Mouse (Mus musculus): Measurements from ENCODE around the gene Ercc2. TPM values are rescaled to one million over a fixed set of nuclear protein-coding genes. Genes with fewer than 3 reads are reported as not detected.

Ercc2 gene
- polyA plus RNA-seq, 1 experiment from 2014 or later, result 11.8 TPM

- Histone ChIP-seq H3K4me3 (peak overlapping the region; percentile 40), H3K27ac (replicated peaks) (peak overlapping the region; percentile 91), H3K27me3 (replicated peaks) (peaks cover 21% of the 10 kb centered on the region; the same call in 1 of the 2 replicates), H3K4me1 (peaks cover 31% of the 10 kb centered on the region), H3K9ac (peak overlapping the region; percentile 71), H3K36me3 (no peaks in the 10 kb centered on the region), H3K4me2 (peak overlapping the region; percentile 61), H3K9me3 (peaks cover 8% of the 10 kb centered on the region; the same call in 1 of the 2 replicates)
- 53% methylated on average over 11 of the region's 11 CpGs for WGBS
- peak; percentile 42 for ATAC-seq (ENCODE audit: extremely low read depth, insufficient number of reproducible peaks, low FRiP score, low TSS enrichment)
These were observed 29.0 kb downstream of the Ercc2 start for GRCm38 (mm10) chr7:19410766-19411344.

- Histone ChIP-seq H3K4me2 (peak overlapping the region; percentile 61), H3K27ac (replicated peaks) (peak overlapping the region; percentile 91), H3K27me3 (replicated peaks) (peaks cover 21% of the 10 kb centered on the region; the same call in 1 of the 2 replicates), H3K9me3 (peaks cover 8% of the 10 kb centered on the region; the same call in 1 of the 2 replicates), H3K4me3 (peak overlapping the region; percentile 40), H3K36me3 (no peaks in the 10 kb centered on the region), H3K9ac (peak overlapping the region; percentile 71), H3K4me1 (peaks cover 34% of the 10 kb centered on the region)
- ATAC-seq (ENCODE audit: extremely low read depth, insufficient number of reproducible peaks, low FRiP score, low TSS enrichment), result no peak
- WGBS, result 60% methylated on average over 5 of the region's 5 CpGs
These were observed 30.0 kb downstream of the Ercc2 start for GRCm38 (mm10) chr7:19411783-19412182.

GRCm38 (mm10) chr7:19413525-19413924 is 31.7 kb downstream of the Ercc2 start:
- peaks cover 34% of the 10 kb centered on the region for H3K4me1 ChIP-seq
- ATAC-seq (ENCODE audit: extremely low read depth, insufficient number of reproducible peaks, low FRiP score, low TSS enrichment), result no peak
- no peak overlapping the region for H3K4me2 ChIP-seq
- 0 out of 2 replicates have a peak, but pooled peaks cover 5% of the 10 kb centered on the region for H3K36me3 ChIP-seq
- WGBS, result 71% methylated on average over 3 of the region's 3 CpGs
- H3K4me3 ChIP-seq, result no peak overlapping the region
- H3K27ac ChIP-seq (replicated peaks), result no peak overlapping the region
- H3K27me3 ChIP-seq (replicated peaks), result peaks cover 35% of the 10 kb centered on the region
- H3K9ac ChIP-seq, result no peak overlapping the region
- H3K9me3 ChIP-seq, result peaks cover 8% of the 10 kb centered on the region; the same call in 1 of the 2 replicates

- Histone ChIP-seq H3K9me3 (peaks cover 8% of the 10 kb centered on the region; the same call in 1 of the 2 replicates), H3K27ac (replicated peaks) (no peak overlapping the region), H3K4me2 (no peak overlapping the region), H3K4me1 (peaks cover 24% of the 10 kb centered on the region), H3K9ac (0 out of 2 replicates have a peak overlapping the region, but pooled peaks have one; percentile 7), H3K27me3 (replicated peaks) (peaks cover 63% of the 10 kb centered on the region), H3K4me3 (no peak overlapping the region), H3K36me3 (0 out of 2 replicates have a peak, but pooled peaks cover 5% of the 10 kb centered on the region)
- WGBS, result 55% methylated on average over 15 of the region's 15 CpGs
- no peak for ATAC-seq (ENCODE audit: extremely low read depth, insufficient number of reproducible peaks, low FRiP score, low TSS enrichment)
These were observed 34.8 kb downstream of the Ercc2 start for GRCm38 (mm10) chr7:19416590-19416989.

- H3K27ac ChIP-seq (replicated peaks), result no peak overlapping the region
- H3K36me3 ChIP-seq, result peaks cover 18% of the 10 kb centered on the region
- ATAC-seq (ENCODE audit: extremely low read depth, insufficient number of reproducible peaks, low FRiP score, low TSS enrichment), result no peak
- H3K9ac ChIP-seq, result 0 out of 2 replicates have a peak overlapping the region, but pooled peaks have one; percentile 14
- no peaks in the 10 kb centered on the region for H3K9me3 ChIP-seq
- H3K4me1 ChIP-seq, result peaks cover 17% of the 10 kb centered on the region
- peak overlapping the region; percentile 35 for H3K4me2 ChIP-seq
- 7% methylated on average over 28 of the region's 28 CpGs for WGBS
- peak overlapping the region; percentile 25; the same call in 1 of the 2 replicates for H3K4me3 ChIP-seq
- H3K27me3 ChIP-seq (replicated peaks), result peaks cover 62% of the 10 kb centered on the region
These were observed 38.3 kb downstream of the Ercc2 start for GRCm38 (mm10) chr7:19420121-19420520.

- H3K27ac ChIP-seq (replicated peaks), result no peak overlapping the region
- H3K9me3 ChIP-seq, result no peaks in the 10 kb centered on the region
- peaks cover 17% of the 10 kb centered on the region for H3K4me1 ChIP-seq
- H3K9ac ChIP-seq, result peak overlapping the region; percentile 71
- H3K27me3 ChIP-seq (replicated peaks), result peaks cover 54% of the 10 kb centered on the region
- WGBS, result 13% methylated on average over 43 of the region's 43 CpGs
- peak; percentile 78 for ATAC-seq (ENCODE audit: extremely low read depth, insufficient number of reproducible peaks, low FRiP score, low TSS enrichment)
- H3K36me3 ChIP-seq, result peaks cover 28% of the 10 kb centered on the region
- peak overlapping the region; percentile 49 for H3K4me3 ChIP-seq
- H3K4me2 ChIP-seq, result peak overlapping the region; percentile 76
These were observed 39.2 kb downstream of the Ercc2 start for GRCm38 (mm10) chr7:19420821-19421636.

- WGBS, result 79% methylated on average over 3 of the region's 3 CpGs
- H3K9me3 ChIP-seq, result no peaks in the 10 kb centered on the region
- H3K27ac ChIP-seq (replicated peaks), result no peak overlapping the region
- H3K27me3 ChIP-seq (replicated peaks), result peaks cover 40% of the 10 kb centered on the region
- H3K4me3 ChIP-seq, result no peak overlapping the region
- H3K4me1 ChIP-seq, result peaks cover 14% of the 10 kb centered on the region
- H3K36me3 ChIP-seq, result peaks cover 44% of the 10 kb centered on the region
- ATAC-seq (ENCODE audit: extremely low read depth, insufficient number of reproducible peaks, low FRiP score, low TSS enrichment), result no peak
- no peak overlapping the region for H3K4me2 ChIP-seq
- H3K9ac ChIP-seq, result no peak overlapping the region
These were observed 41.3 kb downstream of the Ercc2 start for GRCm38 (mm10) chr7:19423083-19423482.

GRCm38 (mm10) chr7:19424051-19424450 is 42.2 kb downstream of the Ercc2 start:
- H3K9ac ChIP-seq, result no peak overlapping the region
- H3K9me3 ChIP-seq, result no peaks in the 10 kb centered on the region
- H3K36me3 ChIP-seq, result peaks cover 52% of the 10 kb centered on the region
- H3K27me3 ChIP-seq (replicated peaks), result peaks cover 31% of the 10 kb centered on the region
- ATAC-seq (ENCODE audit: extremely low read depth, insufficient number of reproducible peaks, low FRiP score, low TSS enrichment), result no peak
- no peak overlapping the region for H3K4me2 ChIP-seq
- no peak overlapping the region for H3K27ac ChIP-seq (replicated peaks)
- peaks cover 14% of the 10 kb centered on the region for H3K4me1 ChIP-seq
- 52% methylated on average over 4 of the region's 4 CpGs for WGBS
- H3K4me3 ChIP-seq, result no peak overlapping the region

- no peak overlapping the region for H3K9ac ChIP-seq
- no peak overlapping the region for H3K27ac ChIP-seq (replicated peaks)
- peaks cover 75% of the 10 kb centered on the region for H3K36me3 ChIP-seq
- no peaks in the 10 kb centered on the region for H3K9me3 ChIP-seq
- 72% methylated on average over 6 of the region's 6 CpGs for WGBS
- ATAC-seq (ENCODE audit: extremely low read depth, insufficient number of reproducible peaks, low FRiP score, low TSS enrichment), result no peak
- H3K4me3 ChIP-seq, result no peak overlapping the region
- peaks cover 10% of the 10 kb centered on the region; the same call in 1 of the 2 replicates for H3K27me3 ChIP-seq (replicated peaks)
- H3K4me2 ChIP-seq, result no peak overlapping the region
- peaks cover 3% of the 10 kb centered on the region; the same call in 1 of the 2 replicates for H3K4me1 ChIP-seq
These were observed 44.5 kb downstream of the Ercc2 start for GRCm38 (mm10) chr7:19426349-19426748.

- ATAC-seq (ENCODE audit: extremely low read depth, insufficient number of reproducible peaks, low FRiP score, low TSS enrichment), result no peak
- 0 out of 2 replicates have a peak, but pooled peaks cover 7% of the 10 kb centered on the region for H3K27me3 ChIP-seq (replicated peaks)
These were observed 45.1 kb downstream of the Ercc2 start for GRCm38 (mm10) chr7:19426888-19427287.

GRCm38 (mm10) chr7:19427999-19428650 is 46.3 kb downstream of the Ercc2 start:
- Histone ChIP-seq H3K4me1 (no peaks in the 10 kb centered on the region), H3K27me3 (replicated peaks) (no peaks in the 10 kb centered on the region), H3K36me3 (peaks cover 91% of the 10 kb centered on the region), H3K27ac (replicated peaks) (no peak overlapping the region), H3K9me3 (peaks cover 4% of the 10 kb centered on the region; the same call in 1 of the 2 replicates), H3K9ac (no peak overlapping the region), H3K4me3 (no peak overlapping the region), H3K4me2 (no peak overlapping the region)
- 72% methylated on average over 15 of the region's 15 CpGs for WGBS
- no peak for ATAC-seq (ENCODE audit: extremely low read depth, insufficient number of reproducible peaks, low FRiP score, low TSS enrichment)

More at GRCm38 (mm10) chr7:19426888-19427287, 45.1 kb downstream of the Ercc2 start:
- Histone ChIP-seq H3K4me3 (no peak overlapping the region), H3K4me1 (no peaks in the 10 kb centered on the region), H3K4me2 (no peak overlapping the region), H3K36me3 (peaks cover 81% of the 10 kb centered on the region), H3K27ac (replicated peaks) (no peak overlapping the region), H3K9me3 (no peaks in the 10 kb centered on the region), H3K9ac (no peak overlapping the region)
- 85% methylated on average over 6 of the region's 6 CpGs for WGBS
